Mouse (Mus musculus): Measurements from ENCODE around the gene Tspan31. TPM values are rescaled to one million over a fixed set of nuclear protein-coding genes. Genes with fewer than 3 reads are reported as not detected.

Gene Tspan31
- polyA plus RNA-seq, 1 experiment from 2014 or later, result 123 TPM

- Histone ChIP-seq H3K4me2 (peak within 1 kb of the TSS; percentile 74), H3K4me1 (replicated peaks) (peaks cover 10% of the 10 kb centered on the region), H3K27me3 (no peaks in the 10 kb centered on the region), H3K4me3 (peak within 1 kb of the TSS; percentile 89), H3K9ac (peak within 1 kb of the TSS; percentile 91), H3K9me3 (no peaks in the 10 kb centered on the region), H3K36me3 (peaks cover 31% of the 10 kb centered on the region), H3K27ac (replicated peaks) (peak within 1 kb of the TSS; percentile 84)
- ATAC-seq (ENCODE audit: low FRiP score, low read depth), result peak; percentile 88
- 6% methylated on average over 56 of the region's 56 CpGs for WGBS
Observed at GRCm38 (mm10) chr10:127030336-127031296, 39.4 kb downstream of the Tspan31 start, which contains the start of gene Tsfm. Tsfm (minus strand) TSS chr10:127030840.

GRCm38 (mm10) chr10:127018422-127018821 is 51.6 kb downstream of the Tspan31 start:
- Histone ChIP-seq H3K4me2 (no peak overlapping the region), H3K36me3 (peaks cover 10% of the 10 kb centered on the region), H3K4me3 (no peak overlapping the region), H3K27me3 (no peaks in the 10 kb centered on the region), H3K27ac (replicated peaks) (no peak overlapping the region), H3K4me1 (replicated peaks) (no peaks in the 10 kb centered on the region), H3K9ac (no peak overlapping the region), H3K9me3 (no peaks in the 10 kb centered on the region)
- WGBS, result 82% methylated on average over 16 of the region's 16 CpGs
- no peak for ATAC-seq (ENCODE audit: low FRiP score, low read depth)

Other genes starting within 250 kb of the Tspan31 start
- gene Atp23, start 168.9 kb downstream of the Tspan31 start, polyA plus RNA-seq (2015; fragmentation: Nextera tagmentation; extraction: Ambion mirVana), result 14.0 and 15.4 TPM in 2 replicates
- gene Ctdsp2, start 91.5 kb downstream of the Tspan31 start, polyA plus RNA-seq (2015; fragmentation: Nextera tagmentation; extraction: Ambion mirVana), result 19.0 and 19.4 TPM in 2 replicates
- gene Avil, start 69.6 kb downstream of the Tspan31 start, polyA plus RNA-seq (2015; fragmentation: Nextera tagmentation; extraction: Ambion mirVana), result 4.2 and 11.6 TPM in 2 replicates
- 61.6 and 64.7 TPM in 2 replicates for gene Tsfm, start 39.4 kb downstream of the Tspan31 start, polyA plus RNA-seq (2015; fragmentation: Nextera tagmentation; extraction: Ambion mirVana)
- gene Mettl1, start 28.9 kb downstream of the Tspan31 start, polyA plus RNA-seq (2015; fragmentation: Nextera tagmentation; extraction: Ambion mirVana), result 22.8 and 25.1 TPM in 2 replicates
- gene Eef1akmt3, start 28.8 kb downstream of the Tspan31 start, polyA plus RNA-seq (2015; fragmentation: Nextera tagmentation; extraction: Ambion mirVana), result 0.14 and 0.22 TPM in 2 replicates
- gene Cyp27b1, start 22.0 kb downstream of the Tspan31 start, polyA plus RNA-seq (2015; fragmentation: Nextera tagmentation; extraction: Ambion mirVana), result 0.21 and 0.26 TPM in 2 replicates
- gene March9, start 10.1 kb downstream of the Tspan31 start, polyA plus RNA-seq (2015; fragmentation: Nextera tagmentation; extraction: Ambion mirVana), result 7.3 and 8.4 TPM in 2 replicates
- 743 and 831 TPM in 2 replicates for gene Cdk4, start 6.7 kb downstream of the Tspan31 start, polyA plus RNA-seq (2015; fragmentation: Nextera tagmentation; extraction: Ambion mirVana)
- gene Agap2, start 5.0 kb upstream of the Tspan31 start, polyA plus RNA-seq (2015; fragmentation: Nextera tagmentation; extraction: Ambion mirVana), result 4.0 and 4.9 TPM in 2 replicates
- gene Os9, start 50.9 kb upstream of the Tspan31 start, polyA plus RNA-seq (2015; fragmentation: Nextera tagmentation; extraction: Ambion mirVana), result 125 and 130 TPM in 2 replicates
- gene B4galnt1, start 95.0 kb upstream of the Tspan31 start, polyA plus RNA-seq (2015; fragmentation: Nextera tagmentation; extraction: Ambion mirVana), result 54.0 and 74.6 TPM in 2 replicates
- 0.91 and 1.0 TPM in 2 replicates for gene Slc26a10, start 110.4 kb upstream of the Tspan31 start, polyA plus RNA-seq (2015; fragmentation: Nextera tagmentation; extraction: Ambion mirVana)
- gene Arhgef25, start 119.8 kb upstream of the Tspan31 start, polyA plus RNA-seq (2015; fragmentation: Nextera tagmentation; extraction: Ambion mirVana), result 27.3 and 30.3 TPM in 2 replicates
- gene Dtx3, start 125.5 kb upstream of the Tspan31 start, polyA plus RNA-seq (2015; fragmentation: Nextera tagmentation; extraction: Ambion mirVana), result 240 and 266 TPM in 2 replicates
- gene Pip4k2c, start 141.3 kb upstream of the Tspan31 start, polyA plus RNA-seq (2015; fragmentation: Nextera tagmentation; extraction: Ambion mirVana), result 19.1 and 19.6 TPM in 2 replicates
- 110 and 114 TPM in 2 replicates for gene Kif5a, start 193.1 kb upstream of the Tspan31 start, polyA plus RNA-seq (2015; fragmentation: Nextera tagmentation; extraction: Ambion mirVana)
- 336 and 350 TPM in 2 replicates for gene Dctn2, start 196.1 kb upstream of the Tspan31 start, polyA plus RNA-seq (2015; fragmentation: Nextera tagmentation; extraction: Ambion mirVana)
- 16.1 and 17.5 TPM in 2 replicates for gene Mbd6, start 218.8 kb upstream of the Tspan31 start, polyA plus RNA-seq (2015; fragmentation: Nextera tagmentation; extraction: Ambion mirVana)
- gene Mars, start 241.5 kb upstream of the Tspan31 start, polyA plus RNA-seq (2015; fragmentation: Nextera tagmentation; extraction: Ambion mirVana), result 115 and 118 TPM in 2 replicates